Mouse (Mus musculus) CD4-positive helper T cell, adult 2 months (primary cell): Measurements from ENCODE around the gene Zfp935.
"Not testable (repeated sequence)": the region's sequence is repeated elsewhere in the genome, so short reads cannot be mapped to it uniquely, and the experiment has no call there.

Experiments
- DNase-seq: peaks from one replicate; pipeline ENCODE4 v3.0.0-alpha.2; 2012; ENCODE audit warnings: low read depth, missing footprints, low spot score

The Zfp935 gene

GRCm38 (mm10) chr13:62558189-62559110 lies at the start of gene Zfp935:
Gene Zfp935, minus strand, starts transcription at chr13:62558511.
- peak; percentile 37 for DNase-seq

DNA sequence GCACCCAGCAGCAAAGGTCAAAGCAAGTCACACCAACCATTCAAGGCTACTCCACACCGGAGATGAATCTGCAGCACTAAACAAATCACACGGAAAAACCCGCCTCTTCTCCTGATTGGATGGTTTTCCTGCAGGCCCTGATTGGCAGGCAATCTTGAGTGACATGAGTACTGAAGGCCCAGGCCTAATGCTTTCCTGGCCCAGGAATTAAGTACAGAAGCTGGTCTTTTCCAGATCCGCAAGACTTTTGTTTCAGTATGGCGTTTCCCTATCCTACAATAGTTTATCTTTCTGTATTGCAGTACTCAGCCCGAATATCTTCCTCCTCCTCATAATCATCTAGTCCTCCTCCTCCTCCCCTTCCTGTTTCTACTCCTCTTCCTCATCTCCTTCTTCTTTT lies 12.8 kb upstream of the Zfp935 start, which contains the start of gene Zfp934:
Gene Zfp934 (minus strand): TSS at position 101 of the 400 bp plus-strand sequence.
- DNase-seq = not testable (repeated sequence)

GRCm38 (mm10) chr13:62561696-62562095 lies 3.4 kb upstream of the Zfp935 start:
- not testable (repeated sequence) for DNase-seq

GRCm38 (mm10) chr13:62530129-62530528 lies 28.2 kb downstream of the Zfp935 start:
- DNase-seq = not testable (repeated sequence)

- not testable (repeated sequence) for DNase-seq
Measured at GRCm38 (mm10) chr13:62510641-62511420, 47.5 kb downstream of the Zfp935 start.

GRCm38 (mm10) chr13:62472661-62473060 lies 85.7 kb downstream of the Zfp935 start:
- DNase-seq = not testable (repeated sequence)

DNA sequence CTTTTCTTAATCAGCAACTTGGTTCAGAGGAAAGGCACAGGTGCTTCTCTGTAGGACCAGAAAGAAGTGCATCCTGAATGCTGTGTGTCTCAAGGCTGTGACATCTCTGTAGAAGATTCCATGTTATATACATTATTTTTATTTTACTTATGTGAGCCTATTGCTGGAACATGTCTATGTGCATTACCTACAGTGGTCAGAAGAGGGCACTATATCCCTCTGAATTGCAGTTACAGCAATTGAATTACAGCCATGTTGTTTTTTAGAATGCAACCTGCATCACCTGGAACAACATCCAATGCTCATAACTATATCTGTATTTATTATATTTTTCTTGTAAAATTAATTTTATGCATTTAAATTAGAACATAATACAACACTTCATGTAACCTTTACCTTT lies 88.4 kb downstream of the Zfp935 start:
- peak; percentile 75 for DNase-seq

GRCm38 (mm10) chr13:62466424-62467334 lies 91.6 kb downstream of the Zfp935 start, which contains the start of gene Gm49359:
Gene Gm49359, minus strand, starts transcription at chr13:62466832.
- DNase-seq = peak; percentile 92
